Mouse (Mus musculus): ENCODE data around the gene Lamc2.

- TF ChIP-seq CTCF (IDR thresholded peaks at IDR 0.05) = no peak
- TF ChIP-seq EP300 (IDR thresholded peaks at IDR 0.05) = no peak
Observed at GRCm38 (mm10) chr1:153107866-153108265, 78.4 kb downstream of the Lamc2 start.
